In the genomic region with DNA sequence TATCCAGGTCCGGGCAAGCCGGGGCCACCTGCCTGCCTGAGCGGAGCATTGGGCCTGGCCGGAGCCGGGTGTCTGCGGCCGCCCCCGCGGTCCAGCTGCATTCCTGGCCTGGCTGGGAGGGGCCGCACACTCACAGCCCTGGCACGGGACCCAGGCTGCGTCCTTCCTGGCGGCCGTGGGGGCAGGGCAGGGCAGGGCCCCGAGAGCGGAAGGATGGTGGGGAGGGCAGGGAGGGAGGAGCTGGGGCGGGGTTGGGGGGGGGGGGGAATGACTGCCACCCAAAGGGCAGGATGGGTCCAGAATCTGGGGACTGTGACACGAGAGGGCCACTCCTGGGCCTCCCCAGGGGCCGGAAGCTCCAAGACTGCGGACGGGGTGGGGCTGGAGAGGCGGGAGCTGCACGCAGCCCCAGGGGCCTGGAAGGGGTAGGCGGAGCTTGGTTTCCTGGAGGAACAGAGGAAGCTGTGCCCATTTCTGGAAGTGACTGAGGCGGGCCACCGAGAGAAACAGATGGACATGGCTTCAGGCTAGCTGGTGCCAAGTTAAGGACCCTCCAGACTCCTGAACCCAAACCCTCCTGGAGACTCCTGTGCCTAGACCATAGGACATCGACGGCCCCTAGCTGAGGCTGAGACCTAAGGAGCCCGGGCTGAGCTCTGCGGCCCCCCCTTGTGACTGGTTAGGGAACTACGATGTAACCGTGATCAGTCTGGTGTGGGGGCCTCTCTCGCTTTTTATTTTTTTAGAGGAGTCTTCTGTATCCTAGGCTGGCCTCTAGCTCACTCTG, we compare ENCODE assay signal across 8 mouse cellular contexts. TPM values are rescaled to one million over a fixed set of nuclear protein-coding genes. Genes with fewer than 3 reads are reported as not detected.
DNase-seq lines count a peak whose midpoint lies in the region; ATAC-seq and TF ChIP-seq lines count a peak whose summit lies in the region.

No protein-coding gene starts in this region.

- intact Hi-C loops in heart, postnatal 10 days (cut with DNase I): loop anchor here (5.0 kb wide), 1 partner anchor 158 kb away; no protein-coding TSS in a partner anchor

- peak; percentile 41 for TF ChIP-seq CTCF in ES-Bruce4 (IDR thresholded peaks at IDR 0.05; ENCODE audit: low read depth, low read length)
- TF ChIP-seq CTCF in liver, postnatal 0 days (IDR thresholded peaks at IDR 0.05; ENCODE audit: low read depth): peak; percentile 88

- TF ChIP-seq EP300 in ES-Bruce4 (IDR thresholded peaks at IDR 0.05; ENCODE audit: insufficient read depth, low read depth, low read length): no peak
- TF ChIP-seq EP300 in liver, postnatal 0 days (IDR thresholded peaks at IDR 0.05; ENCODE audit: low read depth): 0 out of 2 replicates have a peak, but pooled peaks have one; percentile 21

- 1% methylated on average over 29 of the region's 33 CpGs for WGBS in forebrain, embryonic 13.5 days
- under 1% methylated on average over 28 of the region's 33 CpGs for WGBS in liver, postnatal 0 days (ENCODE audit: insufficient replicate concordance)
- under 1% methylated on average over 32 of the region's 33 CpGs for WGBS in neural tube, embryonic 13.5 days

- peaks cover 12% of the 10 kb centered on the region for H3K4me1 ChIP-seq in ES-Bruce4 (ENCODE audit: control insufficient read depth, insufficient read depth, low read length)
- peaks cover 17% of the 10 kb centered on the region; the same call in 1 of the 2 replicates for H3K4me1 ChIP-seq in forebrain, embryonic 13.5 days
- peaks cover 41% of the 10 kb centered on the region for H3K4me1 ChIP-seq in liver, postnatal 0 days (ENCODE audit: insufficient read depth)
- H3K4me1 ChIP-seq in neural tube, embryonic 13.5 days (replicated peaks): peaks cover 24% of the 10 kb centered on the region

- peak overlapping the region; percentile 62 for H3K4me2 ChIP-seq in forebrain, embryonic 13.5 days
- peak overlapping the region; percentile 79 for H3K4me2 ChIP-seq in liver, postnatal 0 days (ENCODE audit: low read depth, low read length)
- peak overlapping the region; percentile 54 for H3K4me2 ChIP-seq in neural tube, embryonic 13.5 days

- no peaks in the 10 kb centered on the region for H3K9me3 ChIP-seq in ES-Bruce4 (replicated peaks; ENCODE audit: control insufficient read depth, insufficient read depth, low read length, poor library complexity, severe bottlenecking)
- no peaks in the 10 kb centered on the region for H3K9me3 ChIP-seq in forebrain, embryonic 13.5 days (replicated peaks)
- no peaks in the 10 kb centered on the region for H3K9me3 ChIP-seq in liver, postnatal 0 days (ENCODE audit: low read length)
- no peaks in the 10 kb centered on the region for H3K9me3 ChIP-seq in neural tube, embryonic 13.5 days

- H3K27ac ChIP-seq in ES-Bruce4 (ENCODE audit: insufficient read depth, low read length): peak overlapping the region; percentile 82
- H3K27ac ChIP-seq in forebrain, embryonic 13.5 days: peak overlapping the region; percentile 45; the same call in 1 of the 2 replicates
- H3K27ac ChIP-seq in liver, postnatal 0 days (ENCODE audit: low read depth): peak overlapping the region; percentile 79
- H3K27ac ChIP-seq in neural tube, embryonic 13.5 days (replicated peaks): peak overlapping the region; percentile 64

- no peaks in the 10 kb centered on the region for H3K27me3 ChIP-seq in ES-Bruce4 (ENCODE audit: control insufficient read depth, insufficient read depth, low read length, poor library complexity, severe bottlenecking)
- H3K27me3 ChIP-seq in forebrain, embryonic 13.5 days: peaks cover 9% of the 10 kb centered on the region; the same call in 1 of the 2 replicates
- H3K27me3 ChIP-seq in liver, postnatal 0 days (ENCODE audit: insufficient read depth, low read length): no peaks in the 10 kb centered on the region
- H3K27me3 ChIP-seq in neural tube, embryonic 13.5 days: 0 out of 2 replicates have a peak, but pooled peaks cover 4% of the 10 kb centered on the region

- DNase-seq in cerebellum, adult 11 months: peak; percentile 89
- DNase-seq in heart, postnatal 10 days: peak; percentile 96
- peak; percentile 89 for DNase-seq in layer of hippocampus, adult 11-12 months (ENCODE audit: low spot score)
- peak; percentile 93 for DNase-seq in liver, postnatal 0 days
- DNase-seq in testis, postnatal 14 days (ENCODE audit: low spot score): peak; percentile 87

- H3K4me3 ChIP-seq in ES-Bruce4 (ENCODE audit: low read depth, low read length): peak overlapping the region; percentile 65
- H3K4me3 ChIP-seq in forebrain, embryonic 13.5 days: peak overlapping the region; percentile 39
- H3K4me3 ChIP-seq in liver, postnatal 0 days (ENCODE audit: low read depth, low read length): peak overlapping the region; percentile 48
- H3K4me3 ChIP-seq in neural tube, embryonic 13.5 days: peak overlapping the region; percentile 30

- ATAC-seq in forebrain, embryonic 13.5 days: peak; percentile 19; the same call in 1 of the 2 replicates
- ATAC-seq in liver, postnatal 0 days: peak; percentile 78
- no peak for ATAC-seq in neural tube, embryonic 13.5 days (ENCODE audit: low read depth)

- peak overlapping the region; percentile 56 for H3K9ac ChIP-seq in ES-Bruce4 (ENCODE audit: low read depth, poor library complexity, severe bottlenecking)
- H3K9ac ChIP-seq in forebrain, embryonic 13.5 days: peak overlapping the region; percentile 63
- H3K9ac ChIP-seq in liver, postnatal 0 days (replicated peaks): peak overlapping the region; percentile 63
- H3K9ac ChIP-seq in neural tube, embryonic 13.5 days: peak overlapping the region; percentile 67

- no peak for TF ChIP-seq POLR2A in ES-Bruce4 (IDR thresholded peaks at IDR 0.05; ENCODE audit: insufficient read depth, low read length)

- H3K36me3 ChIP-seq in ES-Bruce4 (ENCODE audit: control insufficient read depth, insufficient read depth, low read length, poor library complexity, severe bottlenecking): peaks cover 2% of the 10 kb centered on the region; the same call in 1 of the 2 replicates
- H3K36me3 ChIP-seq in forebrain, embryonic 13.5 days (ENCODE audit: poor library complexity, severe bottlenecking): no peaks in the 10 kb centered on the region
- peaks cover 12% of the 10 kb centered on the region for H3K36me3 ChIP-seq in liver, postnatal 0 days (replicated peaks; ENCODE audit: insufficient read depth, low read length)
- H3K36me3 ChIP-seq in neural tube, embryonic 13.5 days: no peaks in the 10 kb centered on the region

RNA-seq across cellular contexts. Expression of a gene that starts 4.0 kb away (rescaled TPM):
- 8.0 and 8.9 TPM in 2 replicates for polyA plus RNA-seq in ES-Bruce4 (2011; ENCODE audit: insufficient read depth, insufficient read length, low read depth, missing spikeins)
- 8.5 and 8.7 TPM in 2 replicates for polyA plus RNA-seq in forebrain, embryonic 13.5 days (2015; fragmentation: Nextera tagmentation; extraction: Ambion mirVana)
- 10 to 100 TPM; 13.1 to 13.4 TPM for total RNA-seq in heart, postnatal 10 days (2021)
- polyA plus RNA-seq in liver, postnatal 0 days (2015; fragmentation: Nextera tagmentation; extraction: Ambion mirVana): 18.3 and 18.5 TPM in 2 replicates
- polyA plus RNA-seq in neural tube, embryonic 13.5 days (2015; fragmentation: Nextera tagmentation; extraction: Ambion mirVana): 12.3 and 14.1 TPM in 2 replicates

RNA-seq across cellular contexts. Expression of a gene that starts 8.4 kb away (rescaled TPM):
- polyA plus RNA-seq in ES-Bruce4 (2011; ENCODE audit: insufficient read depth, insufficient read length, low read depth, missing spikeins): 4.2 and 5.7 TPM in 2 replicates
- polyA plus RNA-seq in forebrain, embryonic 13.5 days (2015; fragmentation: Nextera tagmentation; extraction: Ambion mirVana): 1.5 and 1.8 TPM in 2 replicates
- 1 to 10 TPM; 3.1 to 3.6 TPM for total RNA-seq in heart, postnatal 10 days (2021)
- 0.25 and 0.28 TPM in 2 replicates for polyA plus RNA-seq in liver, postnatal 0 days (2015; fragmentation: Nextera tagmentation; extraction: Ambion mirVana)
- polyA plus RNA-seq in neural tube, embryonic 13.5 days (2015; fragmentation: Nextera tagmentation; extraction: Ambion mirVana): 1.9 TPM in 2 replicates

RNA-seq across cellular contexts. Expression of a gene that starts 17.2 kb away (rescaled TPM):
- polyA plus RNA-seq in ES-Bruce4 (2011; ENCODE audit: insufficient read depth, insufficient read length, low read depth, missing spikeins): 10.9 and 11.8 TPM in 2 replicates
- 18.8 and 19.2 TPM in 2 replicates for polyA plus RNA-seq in forebrain, embryonic 13.5 days (2015; fragmentation: Nextera tagmentation; extraction: Ambion mirVana)
- 10 to 100 TPM in 1 of 2 experiments, 1 to 10 TPM in 1; 9.1 to 10.4 TPM for total RNA-seq in heart, postnatal 10 days (2021)
- polyA plus RNA-seq in liver, postnatal 0 days (2015; fragmentation: Nextera tagmentation; extraction: Ambion mirVana): 16.2 and 17.0 TPM in 2 replicates
- 16.7 and 16.8 TPM in 2 replicates for polyA plus RNA-seq in neural tube, embryonic 13.5 days (2015; fragmentation: Nextera tagmentation; extraction: Ambion mirVana)

RNA-seq across cellular contexts. Expression of a gene that starts 32.3 kb away (rescaled TPM):
- 1.4 and 1.5 TPM in 2 replicates for polyA plus RNA-seq in ES-Bruce4 (2011; ENCODE audit: insufficient read depth, insufficient read length, low read depth, missing spikeins)
- polyA plus RNA-seq in forebrain, embryonic 13.5 days (2015; fragmentation: Nextera tagmentation; extraction: Ambion mirVana): 0.50 and 0.56 TPM in 2 replicates
- under 1 TPM; 0.31 to 0.55 TPM for total RNA-seq in heart, postnatal 10 days (2021)
- 0.04 TPM in 1 of 2 replicates, not detected in the other for polyA plus RNA-seq in liver, postnatal 0 days (2015; fragmentation: Nextera tagmentation; extraction: Ambion mirVana)
- polyA plus RNA-seq in neural tube, embryonic 13.5 days (2015; fragmentation: Nextera tagmentation; extraction: Ambion mirVana): 0.39 and 0.71 TPM in 2 replicates

RNA-seq across cellular contexts. Expression of a gene that starts 43.0 kb away (rescaled TPM):
- 44.1 and 44.3 TPM in 2 replicates for polyA plus RNA-seq in ES-Bruce4 (2011; ENCODE audit: insufficient read depth, insufficient read length, low read depth, missing spikeins)
- 16.8 and 17.3 TPM in 2 replicates for polyA plus RNA-seq in forebrain, embryonic 13.5 days (2015; fragmentation: Nextera tagmentation; extraction: Ambion mirVana)
- total RNA-seq in heart, postnatal 10 days (2021): 10 to 100 TPM; 38.2 to 40.8 TPM
- polyA plus RNA-seq in liver, postnatal 0 days (2015; fragmentation: Nextera tagmentation; extraction: Ambion mirVana): 372 and 407 TPM in 2 replicates
- 21.3 and 23.3 TPM in 2 replicates for polyA plus RNA-seq in neural tube, embryonic 13.5 days (2015; fragmentation: Nextera tagmentation; extraction: Ambion mirVana)
